Mouse (Mus musculus) liver (tissue): Measurements from ENCODE around the gene Nr1d1.
"Not testable (repeated sequence)": the region's sequence is repeated elsewhere in the genome, so short reads cannot be mapped to it uniquely, and the experiment has no call there.

ENCODE experiments used
- DNase-seq: peaks from one replicate; pipeline ENCODE4 v3.0.0-alpha.2; 2020; ENCODE audit warnings: mixed read lengths

Gene Nr1d1

DNA sequence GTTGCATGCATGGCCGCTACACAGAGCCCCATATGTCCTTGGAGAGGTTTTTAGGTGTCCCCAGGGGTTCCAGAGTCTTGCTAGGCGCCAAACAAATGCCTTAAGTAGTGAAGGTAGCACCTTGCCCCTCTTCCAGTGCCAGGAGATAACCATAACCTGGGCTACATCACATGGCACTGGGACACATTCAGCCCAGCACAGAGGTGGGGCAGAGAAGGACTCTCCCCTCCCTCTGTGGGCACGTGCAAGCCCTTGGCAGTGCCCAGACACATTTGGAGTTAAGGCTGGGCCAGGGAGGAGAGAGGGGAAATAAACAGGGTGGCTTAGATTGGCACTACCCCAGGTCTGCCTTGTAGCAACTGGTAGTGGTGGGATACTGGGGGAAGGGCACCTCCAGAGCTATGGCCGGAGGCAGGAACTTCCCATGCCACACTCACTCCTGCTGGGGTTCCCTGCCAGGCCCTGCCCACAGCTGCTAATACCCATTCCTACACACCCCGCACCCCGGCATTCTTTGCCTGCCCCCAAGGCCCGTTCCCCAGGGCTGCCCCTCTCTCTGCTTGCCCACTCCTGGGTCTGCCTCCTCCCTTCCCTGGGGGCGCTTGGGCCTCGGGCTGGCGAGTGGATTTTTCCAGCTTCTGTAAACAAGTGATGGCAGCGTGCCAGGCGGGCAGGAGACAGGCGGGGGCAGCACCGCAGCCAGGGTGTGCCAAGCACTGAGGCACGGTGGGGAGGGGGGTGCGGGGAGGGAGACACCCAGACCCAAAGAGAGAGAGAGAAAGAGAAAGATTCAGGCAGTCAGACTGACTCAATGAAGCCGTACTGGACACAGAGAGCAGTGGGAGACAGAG, 24.6 kb downstream of the Nr1d1 start:
- peak; percentile 57 for DNase-seq

DNA sequence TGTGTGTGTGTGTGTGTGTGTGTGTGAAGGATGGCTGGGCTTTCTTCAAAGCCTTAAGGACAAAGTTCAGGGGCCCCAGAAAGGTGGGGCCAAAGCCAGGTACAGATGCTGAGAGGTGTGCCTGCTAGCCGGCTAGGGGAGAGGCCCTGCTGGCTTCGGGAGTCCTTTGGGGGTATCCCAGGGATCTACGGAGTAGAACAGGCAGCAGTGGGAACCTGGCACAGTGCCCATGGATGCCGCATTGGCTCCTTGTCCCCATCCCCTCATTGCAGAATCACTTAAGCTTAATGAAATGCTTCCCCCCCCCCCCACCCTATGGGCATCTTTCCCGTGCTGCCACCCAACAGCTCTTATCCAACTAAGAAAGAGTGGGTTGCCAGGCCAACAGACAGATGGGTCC, 25.4 kb downstream of the Nr1d1 start:
- DNase-seq, result no peak

DNA sequence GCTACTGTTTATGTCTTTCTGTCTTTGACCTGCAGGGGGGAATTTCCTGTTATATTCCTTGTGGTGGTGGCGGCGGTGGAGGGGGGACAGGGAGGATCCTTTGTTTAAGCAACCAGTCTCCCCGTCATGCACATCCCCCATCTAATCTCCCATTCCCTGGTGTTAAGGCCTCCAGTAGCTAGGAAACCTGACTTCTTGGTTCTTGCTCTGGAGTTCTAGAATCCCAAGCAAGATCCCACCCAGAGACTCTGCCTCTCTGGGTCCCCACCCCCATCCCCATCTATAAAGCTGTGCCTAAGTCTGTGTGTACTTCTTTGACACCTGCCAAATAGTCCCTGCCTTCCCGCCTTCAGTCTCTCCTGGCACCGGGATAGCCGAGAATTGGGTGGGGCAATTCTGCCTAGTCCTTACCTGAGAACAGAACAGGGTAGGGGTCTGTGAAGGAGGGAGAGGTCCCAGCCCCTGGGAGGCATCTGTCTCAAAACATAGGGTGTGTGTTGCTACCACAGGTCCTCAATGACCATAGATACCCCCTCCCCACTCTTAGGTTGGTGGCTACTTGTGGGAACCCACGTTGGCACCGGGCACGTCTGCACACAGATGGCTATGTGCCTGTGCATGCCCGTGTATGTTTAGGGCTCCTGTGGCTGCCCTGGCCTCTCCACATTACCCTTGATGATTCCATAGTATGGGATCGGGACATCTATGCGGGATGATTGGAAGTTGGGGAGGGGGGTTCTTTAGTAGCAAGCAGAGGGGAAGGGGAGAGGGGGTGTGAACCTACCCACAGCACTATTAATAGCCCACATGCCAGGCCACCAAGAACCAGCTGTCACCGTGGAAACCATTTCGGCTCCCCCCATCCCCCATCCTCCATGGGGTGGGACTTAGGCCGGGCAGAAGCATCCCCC, 26.4 kb downstream of the Nr1d1 start:
- DNase-seq, result no peak

DNA sequence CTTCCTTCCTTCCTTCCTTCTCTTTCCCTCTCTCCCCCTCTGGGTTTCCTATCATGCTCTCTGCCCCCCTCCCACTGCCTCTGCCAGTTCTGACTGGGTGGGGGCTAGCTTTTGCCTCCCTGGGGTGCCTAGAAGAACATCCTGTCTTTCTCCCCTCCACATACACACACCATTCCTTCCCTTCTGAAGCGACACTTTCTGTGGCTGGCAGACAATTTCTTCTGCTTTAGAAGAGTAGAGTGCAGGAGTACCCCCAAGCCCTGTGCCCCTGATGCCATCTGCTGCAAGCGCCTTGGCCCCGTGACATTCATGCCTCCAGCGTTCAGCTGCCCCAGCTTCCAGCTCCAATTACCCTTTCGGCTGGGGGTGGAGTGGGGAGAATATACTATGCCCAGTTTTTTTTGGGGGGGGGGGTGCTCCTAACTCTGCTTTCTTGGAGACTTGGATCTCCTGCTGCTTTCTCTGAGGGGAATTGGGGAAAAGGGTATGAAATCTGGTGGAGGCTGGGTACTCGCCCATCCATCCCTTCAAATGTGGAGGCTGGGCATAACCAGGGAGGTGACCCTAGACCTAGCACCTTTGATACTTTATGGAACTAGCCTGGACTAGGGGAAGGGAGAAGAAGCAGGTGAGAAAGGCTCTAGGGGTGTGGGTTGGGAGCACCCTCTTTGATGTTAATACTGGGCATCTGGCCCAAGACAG, 27.2 kb downstream of the Nr1d1 start:
- no peak for DNase-seq

DNA sequence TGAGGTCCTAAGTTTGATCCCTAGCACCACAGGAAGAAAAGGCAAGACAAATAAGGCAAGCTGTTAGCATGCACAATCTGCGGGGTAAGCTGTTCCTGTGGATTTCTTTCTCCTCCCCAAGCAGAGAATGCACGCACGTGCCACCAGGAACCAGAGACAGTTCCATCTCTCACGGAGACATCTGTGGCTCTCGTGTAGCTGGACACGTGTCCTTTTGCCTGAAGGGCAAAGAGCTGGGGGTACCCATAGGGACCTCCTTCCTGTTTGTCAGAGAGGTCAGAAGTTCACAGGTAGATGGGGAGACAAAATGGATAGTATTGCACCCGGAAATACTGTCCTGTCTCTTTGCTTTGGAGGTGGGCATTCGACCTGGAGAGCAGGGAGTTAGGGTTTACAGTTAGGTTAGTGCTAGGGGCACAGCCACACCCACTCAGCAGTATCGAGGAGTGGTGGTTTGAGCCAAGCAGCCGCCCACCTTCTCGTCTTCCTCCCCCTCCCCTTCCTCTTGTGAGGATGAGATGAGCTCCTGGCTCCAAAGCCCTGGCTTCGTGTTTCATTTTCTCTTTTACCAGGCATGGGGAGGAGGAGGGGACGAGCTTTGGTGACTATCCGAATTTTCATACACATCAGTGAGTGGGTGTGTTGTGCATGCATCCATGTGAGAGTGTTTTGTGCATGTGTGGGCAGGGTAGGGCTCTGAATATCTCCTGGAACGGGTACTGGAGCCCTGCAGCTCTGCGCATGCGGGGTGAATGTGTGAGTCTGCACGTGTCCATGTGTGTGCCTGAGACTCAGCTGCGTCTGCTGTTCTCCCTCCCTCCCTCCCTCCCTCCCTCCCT, 28.1 kb downstream of the Nr1d1 start:
- peak; percentile 84 for DNase-seq

DNA sequence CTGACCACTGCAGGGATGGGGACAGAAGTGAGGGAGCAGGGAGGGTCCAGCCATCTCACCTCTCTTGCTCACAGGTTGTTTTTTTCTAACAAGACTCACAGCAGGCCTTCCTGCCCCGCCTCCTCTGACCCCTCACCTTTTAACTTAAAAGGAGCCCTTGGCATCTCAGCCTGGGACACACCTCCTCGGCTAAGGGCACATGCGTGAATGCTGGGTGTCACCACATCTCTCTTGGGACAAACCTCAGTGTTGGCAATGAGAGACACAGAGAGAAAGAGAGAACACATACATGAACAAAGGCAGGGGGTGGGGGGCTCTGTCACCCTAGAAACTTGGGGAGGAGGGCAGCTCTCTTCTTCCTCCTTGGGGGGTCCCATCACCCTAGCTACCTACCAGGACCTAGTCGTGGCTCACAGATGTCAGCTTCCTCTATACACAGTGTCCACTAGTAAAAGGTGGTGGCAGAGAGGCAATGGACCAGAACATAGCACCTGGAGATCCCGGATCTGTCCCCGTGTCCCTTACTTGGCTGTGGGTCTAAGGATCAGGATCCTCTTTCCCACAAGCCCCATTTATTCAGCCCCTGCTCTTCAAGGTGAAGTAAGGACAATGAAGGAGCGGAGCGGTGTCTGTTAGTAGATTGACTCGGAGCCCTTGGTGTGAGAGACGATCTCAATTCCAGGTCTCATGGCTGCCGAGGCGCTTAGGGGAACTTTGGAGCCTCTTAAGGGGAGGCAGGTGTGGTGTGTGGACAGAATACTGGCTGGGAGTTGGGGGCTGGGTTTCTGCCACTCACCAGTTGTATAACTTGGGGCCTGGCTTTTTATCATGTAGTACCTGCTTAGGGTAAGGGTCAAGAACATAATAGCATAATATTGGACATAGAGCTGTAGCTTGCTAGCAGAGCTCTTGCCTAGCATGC, 28.9 kb downstream of the Nr1d1 start:
- DNase-seq, result no peak

DNA sequence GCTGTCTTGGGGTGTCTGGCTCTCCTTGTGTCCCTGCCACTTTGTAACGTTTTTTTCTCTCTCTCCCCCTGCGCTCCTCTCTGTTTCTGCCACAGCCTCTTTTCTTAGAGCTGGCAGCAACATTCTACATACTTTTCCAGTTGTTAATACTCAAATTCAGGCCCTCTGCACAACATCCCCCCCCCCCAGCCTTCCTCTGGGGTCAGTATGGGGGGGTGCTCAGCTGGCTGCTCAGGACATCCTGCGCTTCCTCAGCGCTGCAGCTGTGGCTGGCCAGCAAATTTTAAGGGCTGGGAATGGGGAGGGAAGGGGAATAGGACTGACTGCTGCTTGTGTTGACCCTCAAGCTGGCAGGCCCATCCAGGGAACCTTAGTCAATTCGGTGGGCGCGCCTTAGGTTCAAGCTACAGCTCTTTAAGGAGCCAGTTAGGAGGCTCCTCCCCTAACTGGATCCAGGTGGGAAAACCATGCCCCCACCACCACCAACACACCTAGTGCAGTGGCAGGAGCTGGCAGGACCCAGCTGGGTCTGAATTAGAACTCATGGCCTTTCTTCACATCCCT, 30.6 kb downstream of the Nr1d1 start:
- DNase-seq, result no peak

DNA sequence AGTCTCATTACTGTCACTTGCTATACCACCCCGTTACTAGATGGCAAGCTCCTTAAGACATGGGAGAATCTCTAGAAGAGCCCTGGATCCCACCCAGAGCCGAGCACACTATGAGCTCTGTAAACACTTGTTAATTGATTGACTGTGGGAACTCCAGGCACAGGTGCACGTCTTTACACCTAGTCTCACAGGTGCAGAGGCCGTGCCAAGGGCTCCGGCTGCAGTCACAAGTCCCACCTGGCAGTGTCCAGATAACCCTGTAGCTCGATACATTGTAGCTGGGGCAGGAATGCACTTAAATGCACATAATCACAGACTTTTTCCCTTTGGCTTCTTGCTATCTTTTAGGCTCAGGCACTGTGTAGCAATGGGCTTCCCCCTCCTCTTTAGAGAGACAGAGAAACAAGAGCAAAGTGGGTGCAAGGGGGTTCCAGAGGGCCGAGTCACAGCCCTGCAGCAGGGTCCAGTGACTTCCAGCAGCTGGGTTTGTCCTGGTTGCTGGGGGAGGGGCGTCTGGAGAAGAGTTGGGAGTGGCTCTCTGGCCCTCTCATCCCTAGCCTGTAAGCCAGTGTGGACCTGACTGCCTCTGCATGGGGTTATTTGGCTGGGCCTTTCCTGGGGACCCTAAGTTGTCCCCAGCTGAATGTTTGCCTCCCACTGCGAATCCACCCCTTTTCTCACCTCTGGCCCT, 31.3 kb downstream of the Nr1d1 start:
- DNase-seq, result peak; percentile 46

DNA sequence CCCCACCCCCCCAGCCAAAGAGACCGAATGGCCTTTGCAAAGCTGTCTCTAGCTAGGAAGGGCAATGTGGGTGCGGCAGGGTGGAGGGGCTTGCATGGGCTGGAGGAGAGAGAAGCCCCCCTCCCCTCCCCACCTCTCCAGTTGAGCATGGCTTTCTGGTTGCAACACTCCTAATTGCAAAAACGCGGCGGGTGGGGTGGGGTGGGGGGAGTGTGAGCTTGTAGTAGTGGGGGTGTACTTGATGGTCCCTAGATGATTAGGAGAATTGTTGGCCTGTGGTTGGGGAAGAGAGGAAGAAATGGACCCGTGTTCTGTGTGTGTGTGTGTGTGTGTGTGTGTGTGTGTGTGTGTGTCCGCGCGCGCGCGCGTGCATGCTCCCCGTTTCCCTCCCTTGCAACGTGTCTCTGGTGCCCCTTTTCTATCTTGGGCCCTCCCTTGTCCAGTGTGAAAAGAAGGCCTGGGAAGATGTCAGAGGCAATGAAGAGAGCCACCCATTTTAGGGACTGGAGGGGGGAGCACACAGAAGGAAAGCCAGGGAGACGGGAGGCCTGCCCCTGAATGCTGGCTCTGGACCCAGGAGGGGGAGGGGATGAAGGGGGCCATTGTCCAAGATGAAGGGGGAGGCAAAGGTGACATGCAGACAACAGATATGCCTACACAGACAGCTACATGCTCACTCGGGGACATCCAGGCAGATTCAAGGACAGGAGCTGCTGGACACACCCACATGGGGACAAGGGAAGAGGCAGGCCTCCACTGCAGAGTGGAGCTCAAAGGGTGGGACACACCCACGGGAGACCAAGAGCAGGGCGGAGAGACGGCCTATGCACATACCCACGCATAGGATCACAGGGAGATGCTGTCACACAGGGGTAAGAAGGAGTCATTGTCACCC, 32.5 kb downstream of the Nr1d1 start:
- peak; percentile 59 for DNase-seq

DNA sequence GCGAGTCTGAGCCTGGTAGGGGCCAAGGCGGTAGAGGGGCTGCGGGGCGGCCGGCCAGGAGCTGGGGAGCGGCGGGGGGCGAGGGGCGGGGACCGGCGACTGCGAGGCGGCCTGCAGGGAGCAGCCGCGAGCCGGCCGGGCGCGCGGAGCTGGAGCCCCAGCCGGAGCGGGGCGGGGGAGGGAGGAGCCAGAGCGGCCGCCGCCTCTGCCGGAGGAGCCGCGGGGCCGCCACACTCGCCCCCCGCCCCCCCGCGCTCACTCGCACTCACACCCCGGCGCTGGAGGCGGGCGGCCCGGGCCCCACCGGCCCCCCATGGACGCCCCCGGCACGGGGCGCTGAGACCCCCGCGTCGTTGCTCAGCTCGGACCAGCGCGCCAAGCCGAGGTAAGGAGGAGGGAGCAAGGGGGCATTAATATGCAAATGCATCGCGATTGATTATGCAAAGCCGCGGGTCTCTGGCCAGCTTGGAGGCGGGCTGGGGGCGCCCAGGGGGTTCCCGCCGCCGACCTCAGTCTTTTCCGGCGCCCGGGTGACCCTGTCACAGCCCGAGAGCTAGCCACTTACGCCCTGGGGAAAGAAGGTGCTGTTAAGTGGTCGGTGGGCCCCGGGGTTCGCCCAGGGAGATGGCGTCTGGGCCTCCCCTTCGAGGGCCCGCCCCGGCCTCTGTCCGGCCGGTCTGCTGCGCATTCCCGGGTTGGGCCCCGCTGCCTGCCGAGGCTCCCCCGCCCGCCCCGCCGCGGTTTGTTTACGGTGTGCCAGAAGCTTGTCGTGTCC, 33.3 kb downstream of the Nr1d1 start:
- peak; percentile 89 for DNase-seq

DNA sequence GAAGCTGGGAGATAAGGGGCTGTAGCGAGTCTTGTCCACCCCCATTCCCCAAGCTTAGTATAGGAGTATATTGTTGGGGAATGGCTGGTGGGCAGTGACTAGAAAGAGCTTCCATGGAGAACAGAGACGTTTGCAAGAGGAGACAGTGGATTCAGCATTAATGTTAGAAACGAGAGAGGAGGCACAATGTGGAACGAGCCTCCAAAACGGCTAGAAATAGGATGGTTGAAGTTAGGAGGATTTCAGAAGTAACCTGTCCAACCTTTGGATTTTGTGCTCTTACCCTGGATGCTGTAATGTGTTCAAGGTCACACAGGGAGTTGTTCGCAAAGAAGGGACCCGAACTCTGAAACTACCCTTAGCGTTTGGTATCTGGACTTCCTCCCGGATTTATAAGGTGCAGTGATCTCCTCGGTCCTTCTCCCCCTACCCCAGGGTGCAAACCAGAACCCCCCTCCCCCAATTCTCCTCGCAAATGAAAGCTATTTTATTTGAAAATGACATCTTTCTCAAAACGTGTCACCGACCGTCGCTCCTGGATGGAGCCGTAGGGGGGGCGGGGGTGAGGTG, 34.0 kb downstream of the Nr1d1 start:
- DNase-seq, result no peak

DNA sequence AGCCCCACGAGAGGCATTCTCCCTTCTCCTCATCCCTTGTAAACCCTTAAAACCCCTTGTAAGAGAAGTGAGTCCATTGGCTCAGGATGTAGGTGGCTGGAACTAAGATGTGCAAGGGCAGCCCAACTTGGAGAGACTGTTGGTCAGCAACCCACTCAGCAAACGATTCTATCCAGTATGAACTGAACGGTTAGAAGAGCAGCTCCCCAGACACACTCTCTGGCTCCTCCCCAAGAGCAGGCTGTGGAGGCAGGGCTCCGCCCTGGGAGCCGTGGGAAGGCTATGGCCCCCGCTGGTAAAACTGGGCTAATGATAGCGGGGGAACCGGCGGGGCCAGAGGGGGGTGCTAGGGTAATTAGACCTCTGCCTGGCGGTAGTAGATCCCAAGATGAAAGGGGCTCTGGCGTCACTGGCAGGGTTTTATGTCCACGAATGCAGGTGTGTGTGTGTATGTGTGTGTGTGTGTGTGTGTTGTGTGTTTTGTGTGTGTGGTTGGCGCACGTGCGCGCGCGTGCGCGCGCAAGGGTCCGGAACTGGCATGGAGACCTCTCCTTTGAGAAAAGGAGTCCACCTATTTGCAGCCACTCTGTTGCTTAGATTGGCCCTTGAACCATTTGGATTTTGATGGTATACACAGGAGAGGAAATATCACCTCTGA, 34.6 kb downstream of the Nr1d1 start, which contains the start of gene Thra:
TSS of gene Thra (plus strand) at position 246 of the 658 bp plus-strand sequence.
- DNase-seq, result peak; percentile 86

DNA sequence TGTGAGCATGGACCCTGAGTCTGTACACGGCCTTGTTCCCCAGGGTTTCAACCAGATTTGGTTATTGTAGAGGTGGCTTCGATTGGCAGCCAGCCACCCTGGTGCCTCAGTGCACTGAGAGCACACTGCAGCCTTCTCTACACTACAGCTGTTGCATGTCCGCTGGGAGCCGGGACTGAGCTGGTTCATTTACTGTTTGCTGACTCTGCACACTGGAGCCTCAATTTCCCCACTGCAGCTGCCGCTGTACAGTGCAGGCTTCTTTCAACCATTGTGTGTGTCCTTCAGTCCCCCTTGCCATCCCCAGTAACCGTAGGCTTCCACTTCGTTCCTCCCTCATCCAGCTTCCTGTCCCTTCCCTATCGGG, 35.1 kb downstream of the Nr1d1 start:
- DNase-seq, result peak; percentile 49

DNA sequence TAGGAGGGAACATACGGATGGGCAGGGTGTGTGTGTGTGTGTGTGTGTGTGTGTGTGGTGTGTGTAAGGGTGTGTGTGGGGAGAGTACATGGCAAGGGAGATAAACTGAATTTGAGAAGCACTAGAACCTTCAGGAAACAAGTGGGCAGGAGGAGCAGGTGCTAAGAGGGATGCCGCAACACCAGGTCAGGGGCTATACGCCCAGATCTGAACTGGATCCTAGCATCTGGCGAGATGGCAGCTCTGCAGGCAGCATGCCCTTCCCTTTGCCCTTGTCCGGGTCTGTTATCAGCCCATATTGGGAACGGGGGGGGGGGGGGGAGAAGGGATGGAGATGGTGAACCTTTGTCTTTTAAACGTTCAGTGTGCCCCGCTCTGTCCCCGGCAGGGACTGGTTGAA, 36.2 kb downstream of the Nr1d1 start:
- no peak for DNase-seq

DNA sequence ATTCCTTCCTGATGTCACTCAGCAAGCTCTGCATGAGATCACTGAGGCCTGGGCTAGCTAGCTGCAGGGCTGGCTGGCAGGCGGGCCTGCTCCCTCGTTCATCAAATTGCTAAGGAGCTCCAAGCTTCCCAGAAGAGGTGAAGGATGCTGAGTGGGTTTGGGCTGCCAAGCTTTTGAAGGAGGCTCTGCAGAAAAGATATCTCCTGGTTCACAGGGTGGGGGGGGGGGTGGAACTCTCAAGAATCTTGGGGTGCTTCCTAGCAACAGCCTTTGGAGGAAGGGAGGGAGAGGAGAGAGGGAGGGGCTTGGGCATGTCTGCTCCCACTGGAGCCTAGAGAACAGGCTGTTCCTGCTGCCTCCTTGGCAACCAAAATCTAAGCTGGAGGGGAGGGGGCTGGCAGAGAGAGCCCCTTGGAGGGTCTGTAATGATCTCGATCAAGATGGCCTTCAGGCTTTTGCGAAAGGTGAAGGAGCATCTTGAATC, 36.7 kb downstream of the Nr1d1 start:
- DNase-seq, result no peak

DNA sequence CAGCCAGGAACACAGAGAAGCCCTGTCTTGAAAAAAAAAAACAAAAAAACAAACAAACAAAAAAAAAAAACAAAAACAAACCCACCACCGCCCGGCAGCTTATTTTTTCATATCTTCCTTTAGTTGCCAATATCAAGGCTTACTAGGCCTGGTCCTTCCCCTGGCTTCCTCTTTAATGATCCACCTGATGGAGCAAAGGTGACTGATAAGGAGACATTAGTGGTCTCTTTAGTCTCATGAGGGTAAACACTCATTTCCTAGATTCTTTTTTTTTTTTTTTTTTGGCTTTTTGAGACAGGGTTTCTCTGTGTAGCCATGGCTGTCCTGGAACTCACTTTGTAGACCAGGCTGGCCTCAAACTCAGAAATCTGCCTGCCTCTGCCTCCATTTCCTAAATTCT, 37.9 kb downstream of the Nr1d1 start:
- not testable (repeated sequence) for DNase-seq

DNA sequence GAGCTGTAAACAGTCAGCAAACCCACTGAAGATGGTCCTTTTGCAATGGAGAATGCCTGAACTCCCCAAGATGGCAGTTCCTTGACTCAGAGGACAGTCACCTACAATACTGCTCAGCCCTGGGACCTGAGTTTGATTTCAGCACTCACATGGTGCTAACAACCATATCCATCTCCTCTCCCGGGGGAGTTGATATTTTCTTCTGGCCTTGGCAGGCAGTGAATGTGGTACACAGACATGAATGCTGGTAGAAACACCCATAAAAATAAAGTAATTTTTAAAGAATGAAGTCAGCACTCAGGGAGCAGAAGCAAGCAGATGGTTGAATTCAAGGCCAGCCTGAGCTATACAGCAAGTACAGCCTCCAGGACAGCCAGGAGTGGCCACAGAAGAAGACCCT, 39.0 kb downstream of the Nr1d1 start:
- no peak for DNase-seq
